ENCODE assay signal across 20 mouse cellular contexts in the genomic region with DNA sequence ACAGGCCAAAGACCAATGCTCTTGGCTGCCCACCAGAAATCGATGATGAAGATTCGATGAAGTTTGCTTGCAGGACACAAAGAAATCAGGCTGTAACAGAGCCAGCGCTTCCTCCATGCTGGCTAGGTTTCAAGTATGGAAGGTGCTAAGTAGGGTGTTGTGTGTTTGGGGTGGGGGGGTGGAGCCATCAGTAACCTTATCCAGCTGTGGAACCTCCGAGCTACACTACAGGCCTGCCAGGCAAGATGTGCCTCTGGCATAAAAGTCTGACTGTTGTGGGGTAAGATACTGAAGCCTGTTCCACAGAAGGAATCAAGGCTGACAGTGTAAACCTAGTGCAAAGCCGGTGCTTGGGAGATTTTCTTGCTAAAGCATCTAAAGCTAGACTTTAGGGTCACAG.
DNase-seq lines count a peak whose midpoint lies in the region; ATAC-seq and TF ChIP-seq lines count a peak whose summit lies in the region.
"Had no signal": no experiment of that assay in that cellular context is flagged by ENCODE, and none has a peak within 500 bp of the region (broad histone marks: within the 10 kb centered on the region; RNA-seq: fewer than 3 reads in every experiment).

No protein-coding gene starts in this region.

- no peak for TF ChIP-seq CTCF in liver, adult 2 months (IDR thresholded peaks at IDR 0.05; ENCODE audit: low read depth, low read length)
- TF ChIP-seq CTCF in lung, postnatal 0 days (IDR thresholded peaks at IDR 0.05), result no peak

- H3K4me1 ChIP-seq in hindbrain, embryonic 10.5 days (replicated peaks), result peaks cover 16% of the 10 kb centered on the region
- no peaks in the 10 kb centered on the region for H3K4me1 ChIP-seq in hindbrain, embryonic 14.5 days (replicated peaks; ENCODE audit: control insufficient read depth, insufficient read depth, low read length)
- peaks cover 4% of the 10 kb centered on the region for H3K4me1 ChIP-seq in liver, adult 2 months (ENCODE audit: control insufficient read depth, insufficient read depth, low read length)
- no peaks in the 10 kb centered on the region for H3K4me1 ChIP-seq in liver, embryonic 11.5 days (replicated peaks; ENCODE audit: control insufficient read depth, insufficient read depth, low read length)
- no peaks in the 10 kb centered on the region for H3K4me1 ChIP-seq in lung, postnatal 0 days (ENCODE audit: insufficient read depth, low read depth, low read length)
- peaks cover 15% of the 10 kb centered on the region for H3K4me1 ChIP-seq in embryonic facial prominence, embryonic 10.5 days

- no peak overlapping the region for H3K9ac ChIP-seq in hindbrain, embryonic 14.5 days
- H3K9ac ChIP-seq in liver, adult 2 months (ENCODE audit: low read depth, low read length), result no peak overlapping the region
- H3K9ac ChIP-seq in liver, embryonic 11.5 days (ENCODE audit: low read depth, low read length), result no peak overlapping the region
- H3K9ac ChIP-seq in lung, postnatal 0 days (replicated peaks; ENCODE audit: low read depth), result no peak overlapping the region
- H3K9ac ChIP-seq: embryonic facial prominence, embryonic 12.5 days; forebrain, embryonic 12.5 days; forebrain, postnatal 0 days; heart, embryonic 15.5 days had no signal

- peak overlapping the region; percentile 30; the same call in 1 of the 2 replicates for H3K27ac ChIP-seq in hindbrain, embryonic 10.5 days
- H3K27ac ChIP-seq in hindbrain, embryonic 14.5 days, result no peak overlapping the region
- no peak overlapping the region for H3K27ac ChIP-seq in liver, adult 2 months (replicated peaks; ENCODE audit: insufficient read depth, low read depth, low read length)
- H3K27ac ChIP-seq in liver, embryonic 11.5 days (ENCODE audit: low read depth, low read length), result no peak overlapping the region
- no peak overlapping the region for H3K27ac ChIP-seq in lung, postnatal 0 days (ENCODE audit: low read length)
- 0 out of 2 replicates have a peak overlapping the region, but pooled peaks have one; percentile 7 for H3K27ac ChIP-seq in embryonic facial prominence, embryonic 10.5 days (replicated peaks)
- H3K27ac ChIP-seq: embryonic facial prominence, embryonic 12.5 days; forebrain, embryonic 12.5 days; heart, adult 2 months; heart, embryonic 15.5 days had no signal

- TF ChIP-seq POLR2A in liver, adult 2 months (IDR thresholded peaks at IDR 0.05; ENCODE audit: extremely low read depth, insufficient read depth, low read length), result no peak

- H3K79me2 ChIP-seq in liver, adult 2 months (ENCODE audit: control insufficient read depth, insufficient read depth, low read length), result no peaks in the 10 kb centered on the region

- no peak for TF ChIP-seq EP300 in lung, postnatal 0 days (IDR thresholded peaks at IDR 0.05)

- no peaks in the 10 kb centered on the region for H3K36me3 ChIP-seq in hindbrain, embryonic 10.5 days
- H3K36me3 ChIP-seq in hindbrain, embryonic 14.5 days (replicated peaks; ENCODE audit: control insufficient read depth, insufficient read depth), result no peaks in the 10 kb centered on the region
- H3K36me3 ChIP-seq in liver, adult 2 months (ENCODE audit: control insufficient read depth, insufficient read depth, low read length), result no peaks in the 10 kb centered on the region
- H3K36me3 ChIP-seq in liver, embryonic 11.5 days (ENCODE audit: control insufficient read depth, insufficient read depth, low read length), result no peaks in the 10 kb centered on the region
- H3K36me3 ChIP-seq in lung, postnatal 0 days (ENCODE audit: insufficient read depth, low read length), result no peaks in the 10 kb centered on the region
- H3K36me3 ChIP-seq in embryonic facial prominence, embryonic 10.5 days (replicated peaks), result no peaks in the 10 kb centered on the region
- H3K36me3 ChIP-seq: embryonic facial prominence, embryonic 12.5 days; forebrain, embryonic 12.5 days; heart, embryonic 15.5 days had no signal

- H3K4me3 ChIP-seq in hindbrain, embryonic 10.5 days, result no peak overlapping the region
- H3K4me3 ChIP-seq in hindbrain, embryonic 14.5 days (replicated peaks; ENCODE audit: low read length), result no peak overlapping the region
- no peak overlapping the region for H3K4me3 ChIP-seq in liver, adult 2 months (ENCODE audit: insufficient read depth, low read depth, low read length)
- H3K4me3 ChIP-seq in liver, embryonic 11.5 days (ENCODE audit: low read depth, low read length), result no peak overlapping the region
- no peak overlapping the region for H3K4me3 ChIP-seq in lung, postnatal 0 days (ENCODE audit: low read depth, low read length)
- H3K4me3 ChIP-seq in embryonic facial prominence, embryonic 10.5 days, result no peak overlapping the region
- H3K4me3 ChIP-seq: embryonic facial prominence, embryonic 12.5 days; forebrain, embryonic 12.5 days; heart, adult 2 months; heart, embryonic 15.5 days had no signal

- no peak for ATAC-seq in hindbrain, embryonic 14.5 days (ENCODE audit: low FRiP score)
- no peak for ATAC-seq in liver, embryonic 11.5 days (replicated peaks; ENCODE audit: low FRiP score)
- peak; percentile 33 for ATAC-seq in lung, postnatal 0 days
- ATAC-seq: forebrain, postnatal 0 days had no signal

- no peak overlapping the region for H3K4me2 ChIP-seq in hindbrain, embryonic 14.5 days (replicated peaks)
- no peak overlapping the region for H3K4me2 ChIP-seq in liver, embryonic 11.5 days
- no peak overlapping the region for H3K4me2 ChIP-seq in lung, postnatal 0 days (replicated peaks; ENCODE audit: low read depth, low read length)
- H3K4me2 ChIP-seq: embryonic facial prominence, embryonic 12.5 days; forebrain, embryonic 12.5 days; heart, embryonic 11.5 days; heart, embryonic 15.5 days had no signal

- no peaks in the 10 kb centered on the region for H3K27me3 ChIP-seq in hindbrain, embryonic 10.5 days (ENCODE audit: insufficient read depth, poor library complexity, severe bottlenecking)
- no peaks in the 10 kb centered on the region for H3K27me3 ChIP-seq in hindbrain, embryonic 14.5 days (ENCODE audit: control insufficient read depth, insufficient read depth, low read length)
- no peaks in the 10 kb centered on the region for H3K27me3 ChIP-seq in liver, adult 2 months (ENCODE audit: control insufficient read depth, insufficient read depth, low read length)
- no peaks in the 10 kb centered on the region for H3K27me3 ChIP-seq in liver, embryonic 11.5 days (replicated peaks; ENCODE audit: control insufficient read depth, insufficient read depth, low read length)
- H3K27me3 ChIP-seq in lung, postnatal 0 days (replicated peaks; ENCODE audit: insufficient read depth, low read length), result no peaks in the 10 kb centered on the region
- H3K27me3 ChIP-seq in embryonic facial prominence, embryonic 10.5 days (replicated peaks; ENCODE audit: low read depth, poor library complexity, severe bottlenecking), result no peaks in the 10 kb centered on the region
- H3K27me3 ChIP-seq: embryonic facial prominence, embryonic 12.5 days; forebrain, embryonic 12.5 days; heart, embryonic 15.5 days had no signal

- no peaks in the 10 kb centered on the region for H3K9me3 ChIP-seq in hindbrain, embryonic 10.5 days
- H3K9me3 ChIP-seq in hindbrain, embryonic 14.5 days (ENCODE audit: control insufficient read depth, low read length), result no peaks in the 10 kb centered on the region
- H3K9me3 ChIP-seq in liver, embryonic 11.5 days (ENCODE audit: control insufficient read depth, low read length), result no peaks in the 10 kb centered on the region
- no peaks in the 10 kb centered on the region for H3K9me3 ChIP-seq in lung, postnatal 0 days (ENCODE audit: low read length)
- no peaks in the 10 kb centered on the region for H3K9me3 ChIP-seq in embryonic facial prominence, embryonic 10.5 days
- H3K9me3 ChIP-seq: embryonic facial prominence, embryonic 12.5 days; forebrain, embryonic 12.5 days; heart, embryonic 15.5 days had no signal

- no peak for DNase-seq in hindbrain, embryonic 10.5 days (ENCODE audit: low spot score)
- no peak for DNase-seq in hindbrain, embryonic 14.5 days (ENCODE audit: low spot score)
- DNase-seq in liver, adult 2 months (ENCODE audit: extremely low read depth, low read depth, low spot score), result peak; percentile 81
- no peak for DNase-seq in liver, embryonic 11.5 days (ENCODE audit: low spot score)
- peak; percentile 31 for DNase-seq in lung, postnatal 0 days (ENCODE audit: low spot score)
- DNase-seq in lung, postnatal 4 days, result no peak
- DNase-seq in embryonic facial prominence, embryonic 10.5 days (ENCODE audit: low spot score), result no peak
- DNase-seq: adrenal gland, postnatal 10 days; cerebellum, adult 11 months; cerebellum, adult 8-10 months; cerebellum, postnatal 14 days; embryo, embryonic 11 days; forebrain, postnatal 0 days; gastrocnemius, postnatal 14 days; heart, adult 2 months; heart, postnatal 14 days had no signal

- WGBS in hindbrain, embryonic 10.5 days, result 89% methylated on average over 5 of the region's 5 CpGs
- 88% methylated on average over 5 of the region's 5 CpGs for WGBS in hindbrain, embryonic 14.5 days
- WGBS in liver, adult 2 months, result 44% methylated on average over 5 of the region's 5 CpGs
- WGBS in liver, embryonic 11.5 days, result 82% methylated on average over 5 of the region's 5 CpGs
- WGBS in lung, postnatal 0 days, result 59% methylated on average over 5 of the region's 5 CpGs
- 85% methylated on average over 5 of the region's 5 CpGs for WGBS in embryonic facial prominence, embryonic 10.5 days

Comparison
In these comparisons a context has a peak if more than half of its experiments do, and no peak if none do; other contexts are left out.
1. DNase-seq: peak in liver, adult 2 months (single experiment) and lung, postnatal 0 days (single experiment); none in hindbrain, embryonic 10.5 days (single experiment), hindbrain, embryonic 14.5 days (single experiment), liver, embryonic 11.5 days (single experiment), lung, postnatal 4 days (0 of 2) and embryonic facial prominence, embryonic 10.5 days (single experiment).
2. H3K27ac ChIP-seq: peak in hindbrain, embryonic 10.5 days (single experiment) and embryonic facial prominence, embryonic 10.5 days (single experiment); none in hindbrain, embryonic 14.5 days (single experiment), liver, adult 2 months (single experiment), liver, embryonic 11.5 days (single experiment) and lung, postnatal 0 days (single experiment).